Mouse (Mus musculus) T-helper 2 cell (primary cell): ENCODE data around the gene Fam209.

Experiments used
- in situ Hi-C: fragments of 300-600 bp; cut with MboI, MseI; formaldehyde crosslinking; loops from one replicate; pipeline ENCODE4 v1.15.1; 2025; ENCODE audit warnings: high pct_unique_total_duplicates

The Fam209 gene

DNA sequence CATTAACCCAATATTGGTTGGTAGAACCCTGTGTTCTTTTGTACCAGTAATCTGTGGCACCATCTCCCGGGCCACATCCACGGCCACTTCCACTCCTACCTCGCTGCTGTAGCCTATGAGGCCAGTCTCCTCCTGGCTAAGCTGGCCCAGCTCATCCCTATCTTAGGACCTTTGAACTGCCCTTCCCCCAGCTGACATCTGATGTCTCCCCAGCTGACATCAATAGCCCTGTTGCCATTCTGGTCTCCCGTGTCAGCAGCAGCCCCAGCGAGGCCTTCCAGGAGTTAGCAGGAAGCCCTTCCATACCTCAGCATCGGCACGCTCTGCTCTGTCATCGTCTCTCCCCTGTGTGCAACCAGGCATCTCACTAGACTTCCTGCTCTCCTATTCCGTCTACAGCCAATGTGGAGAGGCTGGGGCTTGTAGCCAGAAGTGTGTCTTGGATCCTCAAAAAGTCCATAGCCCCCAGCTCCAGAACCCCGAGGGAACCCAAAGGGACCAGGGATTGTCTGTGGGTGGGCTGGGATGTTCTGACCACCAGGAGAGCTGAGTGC, 4.5 kb downstream of the Fam209 start:
- in situ Hi-C loops, result no loop called here

- in situ Hi-C loops, result no loop called here
These were observed 5.0 kb downstream of the Fam209 start for GRCm38 (mm10) chr2:172477350-172477749.

- in situ Hi-C loops, result no loop called here
These were observed 5.5 kb downstream of the Fam209 start for GRCm38 (mm10) chr2:172477860-172478259.

- in situ Hi-C loops, result loop anchor here (10.0 kb wide), 1 partner anchor 295 kb away; no protein-coding TSS in a partner anchor
These were observed 8.0 kb downstream of the Fam209 start for GRCm38 (mm10) chr2:172480296-172480695.

DNA sequence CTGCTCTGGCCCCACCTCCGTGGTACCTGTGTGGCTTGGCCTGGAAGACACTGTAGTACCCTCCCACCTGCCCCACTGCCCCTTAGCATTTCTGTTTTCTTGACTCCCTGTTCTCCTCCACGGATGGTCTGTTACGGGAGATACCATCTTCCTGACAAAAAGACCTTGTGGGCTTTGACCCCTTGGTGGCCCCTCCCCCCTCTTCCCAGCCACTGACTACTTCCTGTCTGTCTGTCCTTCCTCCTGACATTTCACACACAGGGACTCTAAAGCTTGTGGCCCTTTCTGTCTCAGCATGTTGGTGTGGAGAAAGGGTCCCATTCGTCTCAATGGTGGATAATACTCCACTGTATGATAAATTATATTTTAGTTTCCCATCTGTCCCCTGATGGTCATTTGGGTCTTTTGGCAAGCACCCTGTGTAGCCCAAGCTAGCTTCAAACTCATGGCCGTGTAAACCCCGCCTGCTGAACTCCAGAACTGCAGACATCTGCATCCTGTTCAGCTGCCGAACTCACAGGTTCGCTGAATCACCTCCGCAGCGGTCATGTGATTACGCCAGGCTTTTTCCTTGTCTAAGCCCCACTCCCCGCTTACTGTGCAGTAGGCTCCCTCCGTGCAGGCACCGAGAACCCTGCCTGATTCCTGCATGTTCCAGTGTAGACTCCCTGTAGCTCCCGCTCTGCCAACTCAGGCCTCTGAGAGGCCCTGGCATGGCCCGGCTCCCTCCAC, 9.5 kb downstream of the Fam209 start:
- in situ Hi-C loops, result loop anchor here (10.0 kb wide), 1 partner anchor 293 kb away; no protein-coding TSS in a partner anchor

- in situ Hi-C loops, result loop anchor here (10.0 kb wide), 1 partner anchor 291 kb away; no protein-coding TSS in a partner anchor
These were observed 11.6 kb downstream of the Fam209 start for GRCm38 (mm10) chr2:172483766-172484413.

DNA sequence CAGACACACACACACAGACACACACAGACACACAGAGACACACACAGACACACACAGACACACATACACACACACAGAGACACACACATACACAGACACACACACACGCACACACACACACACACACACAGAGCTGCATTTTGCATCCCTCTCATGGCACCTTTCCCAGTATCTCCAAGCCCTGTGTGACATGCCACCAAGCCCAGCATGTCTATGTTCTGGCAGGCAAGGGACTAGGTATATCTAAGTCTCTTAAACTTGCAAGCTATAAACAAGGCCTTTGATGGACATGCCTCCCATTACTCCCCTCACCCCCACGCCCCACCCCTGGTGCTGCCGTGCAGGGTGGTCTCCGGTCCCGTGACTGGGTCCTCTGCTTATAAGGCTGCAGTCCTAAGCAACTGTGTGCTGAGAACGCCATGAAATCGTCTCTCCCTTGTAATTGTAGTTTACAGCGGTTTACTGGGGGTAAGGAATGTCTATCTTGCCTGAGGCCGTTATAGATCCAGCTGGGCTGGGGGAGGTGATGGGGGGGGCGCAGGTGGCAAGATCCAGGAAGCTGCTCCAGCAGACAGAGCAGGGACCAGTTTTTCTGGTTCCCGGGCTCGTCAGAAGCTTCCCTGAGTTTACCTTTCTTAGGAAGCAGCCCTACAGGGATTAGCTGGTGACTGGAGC, 12.5 kb downstream of the Fam209 start:
- in situ Hi-C loops, result loop anchor here (10.0 kb wide), 1 partner anchor 290 kb away; no protein-coding TSS in a partner anchor

DNA sequence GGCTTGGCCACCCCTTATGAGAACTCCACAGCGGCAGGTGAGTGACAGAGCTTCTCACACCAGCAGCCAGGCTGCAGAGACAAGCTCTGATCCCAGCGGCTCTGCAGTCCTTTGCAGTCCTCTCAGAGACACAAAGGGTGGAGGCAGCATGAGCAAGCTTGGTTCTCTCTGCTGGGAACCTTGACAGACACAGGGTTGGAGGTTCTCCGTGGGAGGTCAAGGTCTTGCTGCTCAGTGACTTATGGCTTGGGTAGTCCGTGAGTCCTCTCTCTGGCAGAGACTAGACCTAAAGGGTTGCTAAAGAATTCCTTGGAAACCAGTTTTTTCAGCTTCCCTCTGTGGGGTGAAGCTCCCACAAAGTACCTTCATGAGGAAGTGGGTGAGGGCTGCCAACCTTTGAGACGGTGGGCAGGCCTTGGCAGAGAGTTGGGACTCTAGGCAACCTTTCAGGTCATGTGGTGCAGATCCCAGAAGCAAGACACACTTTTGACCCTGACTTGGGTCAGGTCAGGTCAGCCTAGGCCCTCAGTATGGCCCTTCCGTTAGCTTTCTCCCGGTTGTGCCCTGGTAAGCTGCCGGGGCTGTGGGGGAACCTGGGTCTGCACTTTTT, 24.5 kb downstream of the Fam209 start:
- in situ Hi-C loops, result no loop called here

DNA sequence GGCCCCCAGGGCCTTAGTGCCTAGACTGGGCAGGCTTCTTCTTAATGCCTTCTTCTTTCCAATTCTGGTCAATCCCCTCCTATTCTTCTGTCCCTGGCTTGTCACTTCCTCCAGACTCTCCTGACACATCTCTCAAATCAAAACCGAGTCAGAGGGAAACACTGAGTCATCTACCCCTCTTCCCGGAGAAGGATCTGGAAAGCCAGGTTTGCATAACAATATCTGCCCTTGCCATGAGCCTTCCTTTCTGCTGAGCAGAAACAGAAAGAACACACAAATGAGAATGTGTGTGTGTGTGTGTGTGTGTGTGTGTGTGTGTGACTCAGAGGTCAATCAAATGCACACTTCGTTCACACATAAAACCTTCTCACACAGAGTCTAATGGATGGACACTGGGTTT, 26.5 kb downstream of the Fam209 start:
- in situ Hi-C loops, result no loop called here

GRCm38 (mm10) chr2:172500752-172501316, 28.5 kb downstream of the Fam209 start:
- in situ Hi-C loops, result loop anchor here (10.0 kb wide), 1 partner anchor 276 kb away; no protein-coding TSS in a partner anchor

DNA sequence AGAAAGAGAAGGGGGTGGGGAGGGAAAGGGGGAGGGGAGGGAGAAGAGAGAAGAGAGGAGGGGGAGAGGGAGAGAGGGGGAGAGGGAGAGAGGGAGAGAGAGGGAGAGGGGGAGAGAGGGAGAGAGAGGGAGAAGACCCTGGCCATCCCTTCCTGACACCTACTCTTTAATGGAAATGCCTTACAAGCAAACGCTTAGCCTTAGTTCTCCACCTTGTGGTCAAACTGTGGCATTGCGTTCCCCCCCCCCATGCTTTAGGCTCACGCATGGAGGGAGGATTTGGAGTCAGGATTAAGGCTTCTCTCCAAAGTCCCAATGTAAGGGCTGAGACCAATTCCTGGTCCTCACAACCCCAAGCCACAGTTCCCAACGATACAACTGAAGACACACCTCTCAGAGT, 29.0 kb downstream of the Fam209 start:
- in situ Hi-C loops, result loop anchor here (10.0 kb wide), 1 partner anchor 277 kb away; no protein-coding TSS in a partner anchor

DNA sequence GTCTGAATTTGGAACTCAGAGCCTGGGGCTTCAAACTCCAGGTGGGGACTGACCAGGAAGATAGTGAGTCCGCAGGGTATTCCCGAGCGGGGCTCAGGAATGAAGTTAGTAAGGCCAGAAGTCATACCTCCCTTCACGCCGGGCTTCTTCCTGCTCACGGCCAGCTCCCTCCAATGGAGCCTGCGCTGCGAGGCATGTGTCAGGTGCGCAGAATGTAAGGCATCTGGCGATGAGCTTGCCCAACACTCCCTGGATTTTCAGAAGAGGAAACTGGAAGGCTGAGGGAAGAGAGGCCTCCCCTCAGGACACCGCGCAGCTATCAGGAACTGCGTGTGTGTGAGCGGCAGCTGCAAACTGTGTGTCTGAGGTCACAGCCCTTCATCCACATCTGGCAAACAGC, 29.8 kb downstream of the Fam209 start:
- in situ Hi-C loops, result loop anchor here (10.0 kb wide), 1 partner anchor 277 kb away; no protein-coding TSS in a partner anchor

- in situ Hi-C loops, result loop anchor here (10.0 kb wide), 1 partner anchor 281 kb away; no protein-coding TSS in a partner anchor
These were observed 33.8 kb downstream of the Fam209 start for GRCm38 (mm10) chr2:172506121-172506520.

DNA sequence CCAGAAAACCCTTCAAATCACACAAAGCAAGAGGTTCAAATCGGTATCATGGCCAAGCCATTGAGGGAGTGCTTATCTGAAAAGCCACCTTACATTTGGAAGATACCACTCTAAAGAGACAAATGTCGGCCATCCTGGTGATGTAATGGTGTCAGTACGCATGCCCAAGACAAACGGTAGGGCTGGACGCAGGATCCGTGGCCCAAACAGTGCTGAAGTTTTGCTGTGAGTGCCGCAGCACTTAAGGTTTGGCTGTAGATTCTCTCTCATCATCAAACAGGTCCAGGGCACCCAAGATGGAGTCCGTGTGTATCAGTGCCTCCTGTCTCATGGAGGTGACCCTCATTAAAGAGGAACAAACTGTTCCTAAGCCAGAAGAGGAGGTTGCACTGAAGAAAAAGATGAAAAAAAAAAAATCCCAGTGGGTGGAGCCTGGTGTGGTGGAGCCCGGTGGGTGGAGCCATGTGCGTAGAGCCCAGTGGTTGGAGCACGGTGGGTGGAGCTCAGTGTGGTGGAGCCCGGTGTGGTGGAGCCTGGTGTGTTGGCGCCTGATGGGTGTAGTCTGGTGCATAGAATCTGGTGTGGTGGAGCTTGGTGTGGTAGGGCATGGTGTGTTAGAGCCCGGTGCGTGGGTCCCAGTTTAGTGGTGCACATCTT, 37.9 kb downstream of the Fam209 start:
- in situ Hi-C loops, result no loop called here

- in situ Hi-C loops, result no loop called here
These were observed 38.6 kb downstream of the Fam209 start for GRCm38 (mm10) chr2:172510899-172511298.

GRCm38 (mm10) chr2:172516407-172516992, 44.2 kb downstream of the Fam209 start:
- in situ Hi-C loops, result no loop called here

DNA sequence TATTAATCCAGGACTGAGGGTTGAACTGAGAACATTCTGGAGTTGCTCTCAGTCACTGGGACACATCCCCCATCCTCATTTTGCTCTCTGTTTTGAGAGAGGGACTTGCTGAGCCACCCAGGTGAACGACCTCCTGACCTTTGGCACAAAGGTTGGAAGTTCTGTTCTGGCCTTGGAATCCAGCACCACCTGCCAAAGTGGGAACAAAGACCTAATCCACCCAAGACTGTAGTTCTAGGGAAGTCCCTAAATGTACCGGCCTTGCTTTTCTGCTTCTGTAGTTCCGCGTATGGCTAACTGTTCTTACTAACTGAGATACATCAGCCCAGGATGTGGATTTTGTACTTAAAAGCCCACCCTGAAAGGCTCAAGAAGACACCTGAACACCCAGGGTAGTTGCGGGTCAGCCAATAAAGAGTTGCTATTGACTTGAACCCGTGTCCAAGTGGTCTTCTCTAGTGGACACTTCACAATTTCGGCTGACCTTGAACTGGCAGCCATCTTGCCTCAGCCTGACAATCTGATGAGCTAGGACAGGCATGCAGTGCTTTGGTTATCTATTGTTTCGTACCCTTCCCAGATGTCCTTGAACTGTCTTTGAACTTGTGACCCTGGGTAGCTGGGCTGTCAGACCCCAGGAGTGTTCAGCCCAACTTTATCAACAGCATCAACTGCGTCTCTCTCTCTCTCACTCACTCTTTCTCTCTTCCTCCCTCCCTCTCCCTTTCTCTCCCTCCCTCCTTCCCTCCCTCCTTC, 48.5 kb downstream of the Fam209 start:
- in situ Hi-C loops, result no loop called here

GRCm38 (mm10) chr2:172522528-172522927, 50.2 kb downstream of the Fam209 start:
- in situ Hi-C loops, result no loop called here
